Mouse (Mus musculus) MEL (cell line): Measurements from ENCODE around the gene Mad2l1bp.

Experiments
- CTCF ChIP-seq, 3 experiments: IDR thresholded peaks in 2 of 3; conservative IDR thresholded peaks in 1 of 3; 2 replicates each; pipeline ENCODE4 v1.5.1; 2011 to 2012; ENCODE audit warnings: low read length in 3 of 3, low read depth in 2 of 3, mild to moderate bottlenecking in 2 of 3, improper control_type of control experiment in 1 of 3, inconsistent platforms in 1 of 3, mixed read lengths in 1 of 3, moderate library complexity in 1 of 3; ENCODE audit not compliant: control insufficient read depth in 1 of 3, insufficient read depth in 1 of 3, poor library complexity in 1 of 3, severe bottlenecking in 1 of 3
- ELF1 ChIP-seq: IDR thresholded peaks from 2 replicates; pipeline ENCODE4 v1.6.1; 2014; ENCODE audit warnings: low read depth, mild to moderate bottlenecking, inconsistent platforms, low read length, improper control_type of control experiment, moderate library complexity
- EP300 ChIP-seq, 2 experiments: IDR thresholded peaks; 2 replicates each; pipeline ENCODE4 v1.6.1; 2011; ENCODE audit warnings: improper control_type of control experiment in 2 of 2, low read length in 2 of 2, low read depth in 1 of 2, mild to moderate bottlenecking in 1 of 2
- JUND ChIP-seq: IDR thresholded peaks from 2 replicates; pipeline ENCODE4 v1.6.1; 2011; ENCODE audit warnings: low read depth, mild to moderate bottlenecking, improper control_type of control experiment, low read length
- MYB ChIP-seq: IDR thresholded peaks from 2 replicates; pipeline ENCODE4 v1.6.1; 2011; ENCODE audit warnings: mild to moderate bottlenecking, low read depth, low read length, improper control_type of control experiment
- NRF1 ChIP-seq: IDR thresholded peaks from 2 replicates; pipeline ENCODE4 v1.6.1; 2014; ENCODE audit warnings: low read depth, mild to moderate bottlenecking, inconsistent platforms, low read length, improper control_type of control experiment, moderate library complexity; ENCODE audit not compliant: poor library complexity, insufficient read depth, severe bottlenecking
- POLR2A ChIP-seq, 2 experiments: IDR thresholded peaks; 2 replicates each; pipeline ENCODE4 v1.6.1; 2011 to 2012; ENCODE audit warnings: low read length in 2 of 2, mild to moderate bottlenecking in 2 of 2, control low read depth in 1 of 2, improper control_type of control experiment in 1 of 2, low read depth in 1 of 2, moderate library complexity in 1 of 2; ENCODE audit not compliant: control insufficient read depth in 1 of 2, insufficient read depth in 1 of 2, poor library complexity in 1 of 2
- POLR2AphosphoS5 ChIP-seq: IDR thresholded peaks from 2 replicates; pipeline ENCODE4 v1.6.1; 2012; ENCODE audit warnings: low read depth, borderline replicate concordance, mild to moderate bottlenecking, inconsistent platforms, low read length, moderate library complexity, mixed read lengths
- UBTF ChIP-seq: IDR thresholded peaks from 2 replicates; pipeline ENCODE4 v1.6.1; 2012; ENCODE audit warnings: low read depth, mild to moderate bottlenecking, inconsistent platforms, low read length, improper control_type of control experiment, moderate library complexity, borderline replicate concordance; ENCODE audit not compliant: insufficient read depth
- ZMIZ1 ChIP-seq: IDR thresholded peaks from 2 replicates; pipeline ENCODE4 v1.6.1; 2012; ENCODE audit warnings: low read depth, mild to moderate bottlenecking, inconsistent platforms, low read length, improper control_type of control experiment, moderate library complexity
- ZNF384 ChIP-seq: IDR thresholded peaks from 2 replicates; pipeline ENCODE4 v1.6.1; 2012; ENCODE audit warnings: low read depth, mild to moderate bottlenecking, inconsistent platforms, low read length, improper control_type of control experiment

GRCm38 (mm10) chr17:46166270-46166669, 12.9 kb upstream of the Mad2l1bp start:
- TF ChIP-seq POLR2A (IDR thresholded peaks at IDR 0.05; ENCODE audit: control insufficient read depth in 1 of 2, insufficient read depth in 1 of 2, low read depth in 1 of 2, low read length in 2 of 2, poor library complexity in 1 of 2) (no peak), ZNF384 (no peak), CTCF (IDR thresholded peaks at IDR 0.05 in 2 of 3, conservative IDR thresholded peaks at IDR 0.05 in 1 of 3; ENCODE audit: control insufficient read depth in 1 of 3, insufficient read depth in 1 of 3, low read depth in 2 of 3, low read length in 3 of 3, poor library complexity in 1 of 3, severe bottlenecking in 1 of 3) (no peak), ZMIZ1 (no peak), JUND (no peak), EP300 (IDR thresholded peaks at IDR 0.05; ENCODE audit: low read depth in 1 of 2, low read length in 2 of 2) (no peak), NRF1 (no peak), POLR2AphosphoS5 (no peak), UBTF (no peak), MYB (no peak), ELF1 (no peak)
